In genomic region chr7:46378123-46378522, GRCm38 (mm10) we compare ENCODE assay signal across 9 mouse cellular contexts. TPM values are rescaled to one million over a fixed set of nuclear protein-coding genes. Genes with fewer than 3 reads are reported as not detected.
A peak's percentile ranks its signal among the peaks of the same experiment; 100 is the strongest.
DNase-seq lines count a peak whose midpoint lies in the region; ATAC-seq lines count a peak whose summit lies in the region.
"Had no signal": no experiment of that assay in that cellular context is flagged by ENCODE, and none has a peak within 500 bp of the region (broad histone marks: within the 10 kb centered on the region; RNA-seq: fewer than 3 reads in every experiment).

No protein-coding gene starts in this region.

- ATAC-seq in frontal cortex, adult (ENCODE audit: low TSS enrichment): peak; percentile 59; the same call in 1 of the 2 replicates
- ATAC-seq in forebrain, embryonic 16.5 days: no peak
- no peak for ATAC-seq in midbrain, embryonic 16.5 days

- H3K4me1 ChIP-seq in forebrain, embryonic 16.5 days (replicated peaks; ENCODE audit: control insufficient read depth, insufficient read depth, low read length): peaks cover 17% of the 10 kb centered on the region
- peaks cover 14% of the 10 kb centered on the region for H3K4me1 ChIP-seq in midbrain, embryonic 16.5 days (ENCODE audit: control insufficient read depth, insufficient read depth, low read length)

- 3% methylated on average over 22 of the region's 22 CpGs for WGBS in forebrain, embryonic 16.5 days
- WGBS in midbrain, embryonic 16.5 days: 4% methylated on average over 22 of the region's 22 CpGs

- no peak overlapping the region for H3K9ac ChIP-seq in forebrain, embryonic 16.5 days (replicated peaks; ENCODE audit: low read depth, low read length)
- no peak overlapping the region for H3K9ac ChIP-seq in midbrain, embryonic 16.5 days (ENCODE audit: low read depth, low read length)

- H3K4me2 ChIP-seq in forebrain, embryonic 16.5 days (ENCODE audit: low read length): peak overlapping the region; percentile 36
- peak overlapping the region; percentile 38 for H3K4me2 ChIP-seq in midbrain, embryonic 16.5 days (ENCODE audit: low read length)

- no peaks in the 10 kb centered on the region for H3K36me3 ChIP-seq in forebrain, embryonic 16.5 days (ENCODE audit: control insufficient read depth, insufficient read depth)
- H3K36me3 ChIP-seq in midbrain, embryonic 16.5 days (ENCODE audit: control insufficient read depth, insufficient read depth, low read length): no peaks in the 10 kb centered on the region

- no peak overlapping the region for H3K27ac ChIP-seq in forebrain, embryonic 16.5 days (ENCODE audit: low read length)
- H3K27ac ChIP-seq in midbrain, embryonic 16.5 days (ENCODE audit: low read length): no peak overlapping the region

- no peak for DNase-seq in frontal cortex, postnatal 36 days (ENCODE audit: low spot score in 2 of 2)
- DNase-seq in right cerebral cortex, postnatal 4 days: peak; percentile 45
- DNase-seq in right cerebral cortex, postnatal 25 days: no peak
- no peak for DNase-seq in Muller cell, postnatal 12 days (ENCODE audit: inconsistent ontology term)
- DNase-seq in frontal cortex, adult 2 months (ENCODE audit: extremely low spot score in 1 of 2, low spot score in 1 of 2): no peak

- peaks cover 54% of the 10 kb centered on the region for H3K27me3 ChIP-seq in forebrain, embryonic 16.5 days (replicated peaks; ENCODE audit: control insufficient read depth, insufficient read depth, low read length)
- H3K27me3 ChIP-seq in midbrain, embryonic 16.5 days (ENCODE audit: control insufficient read depth, insufficient read depth, low read depth, low read length): peaks cover 58% of the 10 kb centered on the region

- H3K9me3 ChIP-seq in forebrain, embryonic 16.5 days (ENCODE audit: control insufficient read depth, low read length): no peaks in the 10 kb centered on the region
- no peaks in the 10 kb centered on the region for H3K9me3 ChIP-seq in midbrain, embryonic 16.5 days (replicated peaks; ENCODE audit: control insufficient read depth, low read length, poor library complexity, severe bottlenecking)

- peak overlapping the region; percentile 9 for H3K4me3 ChIP-seq in forebrain, embryonic 16.5 days (replicated peaks; ENCODE audit: low read length)
- peak overlapping the region; percentile 2 for H3K4me3 ChIP-seq in midbrain, embryonic 16.5 days (ENCODE audit: low read depth, low read length)

RNA-seq across cellular contexts. Expression of gene Myod1, which starts 1.8 kb away (rescaled TPM):
- 0.14 TPM in 1 of 2 replicates, not detected in the other for polyA plus RNA-seq in forebrain, embryonic 16.5 days (2015; fragmentation: Nextera tagmentation; extraction: Ambion mirVana)
- polyA plus RNA-seq in midbrain, embryonic 16.5 days (2015; fragmentation: Nextera tagmentation; extraction: Ambion mirVana): 0.19 TPM in 1 of 2 replicates, not detected in the other
- 0.06 and 0.36 TPM in 2 replicates for polyA plus RNA-seq in frontal cortex, adult 2 months (2012; rRNA removed)
- polyA plus RNA-seq: heart, embryonic 14.5 days had no signal

RNA-seq across cellular contexts. Expression of gene Kcnc1, which starts 18.2 kb away (rescaled TPM):
- polyA plus RNA-seq in forebrain, embryonic 16.5 days (2015; fragmentation: Nextera tagmentation; extraction: Ambion mirVana): 7.6 and 8.4 TPM in 2 replicates
- 10.1 and 11.4 TPM in 2 replicates for polyA plus RNA-seq in midbrain, embryonic 16.5 days (2015; fragmentation: Nextera tagmentation; extraction: Ambion mirVana)
- 68.6 and 83.9 TPM in 2 replicates for polyA plus RNA-seq in frontal cortex, adult 2 months (2012; rRNA removed)
- polyA plus RNA-seq: heart, embryonic 14.5 days had no signal
